ENCODE assay signal across 8 mouse cellular contexts in the genomic region with DNA sequence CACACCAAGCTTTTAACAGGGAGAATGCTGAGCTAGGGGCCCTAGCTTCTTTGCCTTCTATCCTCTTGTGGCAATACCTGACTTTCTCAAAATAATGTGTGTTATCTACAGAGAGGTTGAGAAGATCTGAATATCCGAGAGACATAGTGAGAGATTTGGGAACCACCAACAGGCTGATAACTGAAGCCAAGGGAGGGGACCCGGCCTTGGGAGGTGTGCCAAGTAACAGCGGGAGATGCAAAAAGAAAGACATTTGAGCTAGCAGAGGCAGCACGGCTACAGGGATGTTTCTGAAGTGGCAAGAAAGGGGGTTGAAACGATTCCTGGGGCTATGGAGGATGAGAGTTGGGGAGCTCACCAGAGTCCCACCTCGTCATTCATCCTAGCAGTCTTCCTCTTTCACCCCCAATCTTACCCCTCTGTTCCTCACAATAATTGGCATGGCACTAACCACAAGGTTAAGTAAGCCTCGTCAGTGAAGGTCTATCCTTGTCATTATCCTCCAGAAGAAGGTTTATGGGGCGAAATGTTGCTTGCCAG. TPM values are rescaled to one million over a fixed set of nuclear protein-coding genes. Genes with fewer than 3 reads are reported as not detected.
A peak's percentile ranks its signal among the peaks of the same experiment; 100 is the strongest.
DNase-seq lines count a peak whose midpoint lies in the region; ATAC-seq and TF ChIP-seq lines count a peak whose summit lies in the region.

No protein-coding gene starts in this region.

- TF ChIP-seq POLR2A in heart, adult 2 months (IDR thresholded peaks at IDR 0.05; ENCODE audit: insufficient read depth, low read depth, low read length): no peak

- TF ChIP-seq EP300 in heart, adult 2 months (IDR thresholded peaks at IDR 0.05; ENCODE audit: insufficient read depth, low read depth, low read length): no peak

- no peak overlapping the region for H3K4me3 ChIP-seq in kidney, embryonic 15.5 days (replicated peaks)
- no peak overlapping the region; the same call in 1 of the 2 replicates for H3K4me3 ChIP-seq in heart, adult 2 months
- H3K4me3 ChIP-seq in midbrain, embryonic 11.5 days (ENCODE audit: low read depth, low read length): no peak overlapping the region
- no peak overlapping the region for H3K4me3 ChIP-seq in midbrain, embryonic 15.5 days

- H3K79me2 ChIP-seq in heart, adult 2 months (replicated peaks; ENCODE audit: control insufficient read depth, insufficient read depth, low read length): peaks cover 2% of the 10 kb centered on the region; the same call in 1 of the 2 replicates

- H3K4me1 ChIP-seq in kidney, embryonic 15.5 days: peaks cover 70% of the 10 kb centered on the region
- H3K4me1 ChIP-seq in heart, adult 2 months (ENCODE audit: control insufficient read depth, insufficient read depth, low read length): peaks cover 18% of the 10 kb centered on the region
- peaks cover 19% of the 10 kb centered on the region for H3K4me1 ChIP-seq in midbrain, embryonic 11.5 days (ENCODE audit: control insufficient read depth, insufficient read depth, low read length)
- peaks cover 7% of the 10 kb centered on the region for H3K4me1 ChIP-seq in midbrain, embryonic 15.5 days

- peak overlapping the region; percentile 56 for H3K4me2 ChIP-seq in kidney, embryonic 15.5 days
- H3K4me2 ChIP-seq in midbrain, embryonic 11.5 days: no peak overlapping the region
- H3K4me2 ChIP-seq in midbrain, embryonic 15.5 days: no peak overlapping the region

- no peak overlapping the region for H3K9ac ChIP-seq in kidney, embryonic 15.5 days
- H3K9ac ChIP-seq in heart, adult 2 months (ENCODE audit: low read depth, low read length): 0 out of 2 replicates have a peak overlapping the region, but pooled peaks have one; percentile 4
- no peak overlapping the region; the same call in 1 of the 2 replicates for H3K9ac ChIP-seq in midbrain, embryonic 11.5 days (ENCODE audit: low read length)
- H3K9ac ChIP-seq in midbrain, embryonic 15.5 days: no peak overlapping the region

- WGBS in kidney, embryonic 15.5 days: 31% methylated on average over 8 of the region's 8 CpGs
- 21% methylated on average over 8 of the region's 8 CpGs for WGBS in heart, adult 2 months
- WGBS in midbrain, embryonic 11.5 days: 23% methylated on average over 8 of the region's 8 CpGs
- WGBS in midbrain, embryonic 15.5 days: 27% methylated on average over 8 of the region's 8 CpGs

- DNase-seq in kidney, adult 8-10 months: no peak
- DNase-seq in adrenal gland, adult 8-10 months: peak; percentile 35
- peak; percentile 46 to 53 for DNase-seq in heart, adult 2 months
- peak; percentile 50 to 55 for DNase-seq in kidney, postnatal 4 days
- no peak for DNase-seq in midbrain, embryonic 11.5 days (ENCODE audit: low spot score, missing footprints)
- no peak for DNase-seq in spleen, postnatal 10 days (ENCODE audit: low spot score in 2 of 2)

- TF ChIP-seq CTCF in heart, adult 2 months (IDR thresholded peaks at IDR 0.05): no peak

- H3K27ac ChIP-seq in kidney, embryonic 15.5 days: peak overlapping the region; percentile 99
- peak overlapping the region; percentile 98 for H3K27ac ChIP-seq in heart, adult 2 months
- H3K27ac ChIP-seq in midbrain, embryonic 11.5 days (ENCODE audit: low read depth, low read length): no peak overlapping the region
- H3K27ac ChIP-seq in midbrain, embryonic 15.5 days: no peak overlapping the region

- ATAC-seq in kidney, embryonic 15.5 days (replicated peaks; ENCODE audit: low FRiP score): no peak
- ATAC-seq in midbrain, embryonic 11.5 days (ENCODE audit: low FRiP score): no peak
- ATAC-seq in midbrain, embryonic 15.5 days (replicated peaks): no peak

- no peaks in the 10 kb centered on the region for H3K27me3 ChIP-seq in kidney, embryonic 15.5 days
- H3K27me3 ChIP-seq in heart, adult 2 months (ENCODE audit: control insufficient read depth, insufficient read depth, low read length): no peaks in the 10 kb centered on the region
- H3K27me3 ChIP-seq in midbrain, embryonic 11.5 days (ENCODE audit: control insufficient read depth, insufficient read depth, low read length): no peaks in the 10 kb centered on the region
- 0 out of 2 replicates have a peak, but pooled peaks cover 3% of the 10 kb centered on the region for H3K27me3 ChIP-seq in midbrain, embryonic 15.5 days (replicated peaks)

- H3K36me3 ChIP-seq in kidney, embryonic 15.5 days: no peaks in the 10 kb centered on the region
- H3K36me3 ChIP-seq in heart, adult 2 months (ENCODE audit: control insufficient read depth, insufficient read depth, low read length): peaks cover 7% of the 10 kb centered on the region
- no peaks in the 10 kb centered on the region for H3K36me3 ChIP-seq in midbrain, embryonic 11.5 days (ENCODE audit: control insufficient read depth, insufficient read depth, low read length)
- H3K36me3 ChIP-seq in midbrain, embryonic 15.5 days (replicated peaks): no peaks in the 10 kb centered on the region

- intact Hi-C loops in heart, adult 2 months (cut with DNase I): no loop called here

- no peaks in the 10 kb centered on the region for H3K9me3 ChIP-seq in kidney, embryonic 15.5 days (replicated peaks)
- H3K9me3 ChIP-seq in midbrain, embryonic 11.5 days (ENCODE audit: control insufficient read depth, low read length): no peaks in the 10 kb centered on the region
- H3K9me3 ChIP-seq in midbrain, embryonic 15.5 days: no peaks in the 10 kb centered on the region

RNA-seq across cellular contexts. Expression of a gene that starts 3.2 kb away (rescaled TPM):
- polyA plus RNA-seq in kidney, embryonic 15.5 days (2015; fragmentation: Nextera tagmentation; extraction: Ambion mirVana): 22.9 and 27.0 TPM in 2 replicates
- total RNA-seq in adrenal gland, adult 8-10 months (2022): 10 to 100 TPM; 39.9 to 59.3 (median 47.7) TPM
- 10 to 100 TPM; 29.8 to 31.4 TPM for total RNA-seq in heart, adult 2 months (2021)
- polyA plus RNA-seq in heart, adult 2 months (2012; rRNA removed): 26.1 and 34.1 TPM in 2 replicates
- 10.4 and 10.6 TPM in 2 replicates for polyA plus RNA-seq in midbrain, embryonic 11.5 days (2014; fragmentation: Nextera tagmentation; extraction: Ambion mirVana)
- 27.4 and 30.7 TPM in 2 replicates for polyA plus RNA-seq in midbrain, embryonic 15.5 days (2015; fragmentation: Nextera tagmentation; extraction: Ambion mirVana)

RNA-seq across cellular contexts. Expression of a gene that starts 16.4 kb away (rescaled TPM):
- polyA plus RNA-seq in kidney, embryonic 15.5 days (2015; fragmentation: Nextera tagmentation; extraction: Ambion mirVana): 220 and 232 TPM in 2 replicates
- 10 to 100 TPM; 26.3 to 56.5 (median 40.7) TPM for total RNA-seq in adrenal gland, adult 8-10 months (2022)
- 10 to 100 TPM; 89.1 to 90.3 TPM for total RNA-seq in heart, adult 2 months (2021)
- polyA plus RNA-seq in heart, adult 2 months (2012; rRNA removed): 130 and 172 TPM in 2 replicates
- 65.6 and 73.4 TPM in 2 replicates for polyA plus RNA-seq in midbrain, embryonic 11.5 days (2014; fragmentation: Nextera tagmentation; extraction: Ambion mirVana)
- 86.5 and 103 TPM in 2 replicates for polyA plus RNA-seq in midbrain, embryonic 15.5 days (2015; fragmentation: Nextera tagmentation; extraction: Ambion mirVana)

RNA-seq across cellular contexts. Expression of a gene that starts 24.1 kb away (rescaled TPM):
- 135 and 147 TPM in 2 replicates for polyA plus RNA-seq in kidney, embryonic 15.5 days (2015; fragmentation: Nextera tagmentation; extraction: Ambion mirVana)
- total RNA-seq in adrenal gland, adult 8-10 months (2022): 100 to 1,000 TPM; 109 to 120 (median 113) TPM
- total RNA-seq in heart, adult 2 months (2021): 10 to 100 TPM; 82.5 to 90.1 TPM
- 83.2 and 96.8 TPM in 2 replicates for polyA plus RNA-seq in heart, adult 2 months (2012; rRNA removed)
- 122 and 130 TPM in 2 replicates for polyA plus RNA-seq in midbrain, embryonic 11.5 days (2014; fragmentation: Nextera tagmentation; extraction: Ambion mirVana)
- polyA plus RNA-seq in midbrain, embryonic 15.5 days (2015; fragmentation: Nextera tagmentation; extraction: Ambion mirVana): 123 and 124 TPM in 2 replicates

RNA-seq across cellular contexts. Expression of a gene that starts 30.9 kb away (rescaled TPM):
- polyA plus RNA-seq in kidney, embryonic 15.5 days (2015; fragmentation: Nextera tagmentation; extraction: Ambion mirVana): 25.5 and 27.2 TPM in 2 replicates
- 1 to 10 TPM; 2.8 to 6.7 (median 4.9) TPM for total RNA-seq in adrenal gland, adult 8-10 months (2022)
- total RNA-seq in heart, adult 2 months (2021): 10 to 100 TPM in 1 of 2 experiments, 1 to 10 TPM in 1; 9.2 to 12.6 TPM
- polyA plus RNA-seq in heart, adult 2 months (2012; rRNA removed): 12.1 and 13.9 TPM in 2 replicates
- 4.8 and 5.2 TPM in 2 replicates for polyA plus RNA-seq in midbrain, embryonic 11.5 days (2014; fragmentation: Nextera tagmentation; extraction: Ambion mirVana)
- 7.7 and 10.7 TPM in 2 replicates for polyA plus RNA-seq in midbrain, embryonic 15.5 days (2015; fragmentation: Nextera tagmentation; extraction: Ambion mirVana)

RNA-seq across cellular contexts. Expression of a gene that starts 49.4 kb away (rescaled TPM):
- 1.6 and 3.1 TPM in 2 replicates for polyA plus RNA-seq in kidney, embryonic 15.5 days (2015; fragmentation: Nextera tagmentation; extraction: Ambion mirVana)
- total RNA-seq in adrenal gland, adult 8-10 months (2022): under 1 TPM; 0.40 to 0.62 (median 0.57) TPM
- under 1 TPM; 0.23 to 0.36 TPM for total RNA-seq in heart, adult 2 months (2021)
- 0.06 and 0.12 TPM in 2 replicates for polyA plus RNA-seq in heart, adult 2 months (2012; rRNA removed)
- 1.4 and 1.7 TPM in 2 replicates for polyA plus RNA-seq in midbrain, embryonic 11.5 days (2014; fragmentation: Nextera tagmentation; extraction: Ambion mirVana)
- polyA plus RNA-seq in midbrain, embryonic 15.5 days (2015; fragmentation: Nextera tagmentation; extraction: Ambion mirVana): 0.93 and 1.3 TPM in 2 replicates

Comparison
In these comparisons a context has a peak if more than half of its experiments do, and no peak if none do; other contexts are left out.
1. DNase-seq: peak in adrenal gland, adult 8-10 months (single experiment), heart, adult 2 months (2 of 2) and kidney, postnatal 4 days (2 of 2); none in kidney, adult 8-10 months (0 of 2), midbrain, embryonic 11.5 days (single experiment) and spleen, postnatal 10 days (0 of 2).
2. H3K27ac ChIP-seq: peak in kidney, embryonic 15.5 days (single experiment) and heart, adult 2 months (single experiment); none in midbrain, embryonic 11.5 days (single experiment) and midbrain, embryonic 15.5 days (single experiment).